Mouse (Mus musculus): Measurements from ENCODE around the gene Taf6.
A peak's percentile ranks its signal among the peaks of the same experiment; 100 is the strongest.
"Not testable (repeated sequence)": the region's sequence is repeated elsewhere in the genome, so short reads cannot be mapped to it uniquely, and the experiment has no call there.

The Taf6 gene

GRCm38 (mm10) chr5:138186950-138187638 lies at the start of gene Taf6, which contains the start of gene Cnpy4:
Gene Taf6, minus strand, starts transcription at chr5:138187451.
Gene Cnpy4, plus strand, starts transcription at chr5:138187485.
- peak; percentile 88 for DNase-seq

GRCm38 (mm10) chr5:138234224-138234623 lies 47.0 kb upstream of the Taf6 start:
- no peak for DNase-seq

DNA sequence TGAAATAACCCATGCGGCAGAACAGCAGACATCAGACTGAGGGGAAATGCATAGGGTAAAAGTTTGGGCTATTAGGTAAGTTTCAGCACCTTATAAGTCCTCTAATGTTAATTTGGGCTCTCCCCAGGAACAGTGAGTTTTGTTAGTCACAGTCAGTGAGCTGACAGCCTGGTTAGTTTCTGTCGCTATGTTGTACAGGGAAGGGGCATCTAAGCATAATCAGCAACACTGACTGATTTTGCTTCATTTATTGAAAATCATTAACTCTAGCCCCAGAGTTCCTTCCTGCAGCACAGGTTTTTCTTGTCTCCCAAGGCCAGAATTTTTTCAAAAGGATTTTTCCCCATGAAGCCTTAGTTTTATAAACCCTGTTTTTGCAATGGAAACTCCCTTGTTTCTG lies 46.5 kb upstream of the Taf6 start:
- no peak for DNase-seq

DNA sequence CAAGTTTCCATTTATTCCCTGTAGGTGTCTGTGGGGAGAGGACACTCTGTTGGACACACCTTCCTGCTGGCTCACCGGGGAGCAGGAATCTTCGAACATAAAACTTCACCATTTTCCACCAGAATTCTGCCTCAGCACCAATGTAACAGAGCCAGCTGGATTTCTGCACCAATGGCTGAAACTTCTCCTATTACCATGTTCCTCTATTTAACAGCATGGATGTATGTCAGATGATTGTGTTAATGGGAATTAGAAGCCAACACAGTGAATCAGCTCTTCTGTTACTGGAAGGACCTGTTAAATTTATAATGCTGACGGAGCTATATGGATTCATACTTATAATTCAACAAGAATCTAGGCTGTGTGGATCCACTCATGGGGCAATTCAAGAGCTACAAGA lies 42.3 kb upstream of the Taf6 start:
- no peak for DNase-seq

GRCm38 (mm10) chr5:138228026-138228425 lies 40.8 kb upstream of the Taf6 start:
- no peak for DNase-seq

DNA sequence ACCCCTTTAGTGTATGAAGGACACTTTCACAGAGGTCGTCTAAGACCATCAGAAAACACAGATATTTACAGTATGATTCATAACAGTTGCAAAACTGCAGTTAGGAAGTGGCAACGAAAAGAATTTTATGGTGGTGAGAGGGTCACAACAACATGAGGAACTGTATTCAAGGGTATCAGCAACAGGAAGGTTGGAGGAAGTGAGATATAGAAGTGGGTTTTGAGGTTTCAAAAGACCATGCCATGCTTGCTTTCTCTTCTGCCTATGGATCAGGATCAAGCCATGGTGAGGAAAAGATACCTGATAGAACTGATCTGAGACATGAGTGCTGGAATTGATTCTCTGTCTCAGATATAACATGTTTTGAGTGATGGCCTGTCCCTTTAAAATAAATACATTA lies 40.1 kb upstream of the Taf6 start:
- no peak for DNase-seq

- no peak for DNase-seq
Measured at GRCm38 (mm10) chr5:138226491-138226890, 39.2 kb upstream of the Taf6 start.

DNA sequence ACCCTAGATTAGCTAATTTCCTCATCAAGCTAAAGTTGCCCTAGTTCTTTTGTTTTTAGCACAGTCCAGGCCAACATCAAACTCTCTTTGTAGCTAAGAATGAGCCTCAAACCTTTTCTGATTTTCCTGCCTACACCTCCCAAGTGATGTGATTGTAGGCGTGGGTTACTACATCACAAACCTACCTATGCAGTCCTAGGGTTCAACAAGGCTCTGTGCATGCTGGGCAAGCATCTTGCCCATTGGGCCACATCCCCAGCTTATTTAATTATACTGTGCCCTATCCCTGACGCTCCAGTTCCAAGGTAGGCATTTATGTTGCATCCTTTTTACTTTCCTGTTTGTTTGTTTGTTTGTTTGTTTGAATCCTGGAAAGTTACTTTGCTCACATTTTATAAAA lies 38.4 kb upstream of the Taf6 start, which contains the start of gene Nxpe5:
TSS of gene Nxpe5 (plus strand) at position 199 of the 400 bp plus-strand sequence.
- no peak for DNase-seq

- no peak for DNase-seq
Measured at GRCm38 (mm10) chr5:138223287-138223686, 36.0 kb upstream of the Taf6 start.

- peak; percentile 44 for DNase-seq
Measured at GRCm38 (mm10) chr5:138222111-138222510, 34.9 kb upstream of the Taf6 start.

DNA sequence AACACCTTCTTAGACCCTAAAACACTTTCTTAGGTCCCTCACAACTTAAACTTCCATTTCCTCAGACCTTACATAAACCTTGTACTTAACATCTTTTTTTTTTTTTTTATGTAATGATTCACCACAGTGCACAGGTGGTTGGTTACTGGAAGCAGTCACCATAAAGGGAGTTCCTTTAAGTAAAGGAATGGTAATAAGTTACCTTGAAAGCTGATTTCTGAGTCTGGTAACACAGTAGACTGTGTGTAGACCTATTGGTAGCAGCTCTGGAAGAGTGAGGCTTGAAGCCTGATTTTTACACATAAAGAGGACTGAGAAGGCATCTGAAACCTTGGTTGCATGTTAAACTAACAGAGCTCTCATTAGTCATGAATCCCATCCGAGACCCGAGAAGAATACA lies 32.6 kb upstream of the Taf6 start:
- no peak for DNase-seq

GRCm38 (mm10) chr5:138216632-138217031 lies 29.4 kb upstream of the Taf6 start:
- not testable (repeated sequence) for DNase-seq

DNA sequence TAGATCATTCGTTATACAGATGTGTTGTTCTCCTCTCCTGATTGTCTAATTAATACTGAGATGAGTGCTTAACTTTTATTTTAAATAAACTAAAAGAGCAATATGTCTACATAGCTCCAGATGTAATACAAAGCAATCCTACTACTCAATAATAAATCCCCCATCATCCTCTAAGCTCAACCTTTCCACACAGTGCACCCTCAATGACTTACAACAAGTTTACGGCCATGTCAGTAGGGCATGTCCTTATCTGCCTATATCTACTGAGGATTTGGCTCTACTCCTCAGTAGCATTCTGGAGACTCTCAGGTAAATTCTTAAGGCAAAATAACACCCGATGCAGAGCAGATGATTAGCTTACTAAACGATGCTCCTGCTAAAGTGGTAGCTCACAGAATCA lies 20.6 kb upstream of the Taf6 start:
- no peak for DNase-seq

- DNase-seq = no peak
Measured at GRCm38 (mm10) chr5:138207253-138207652, 20.0 kb upstream of the Taf6 start.

- no peak for DNase-seq
Measured at GRCm38 (mm10) chr5:138202086-138202485, 14.8 kb upstream of the Taf6 start.

DNA sequence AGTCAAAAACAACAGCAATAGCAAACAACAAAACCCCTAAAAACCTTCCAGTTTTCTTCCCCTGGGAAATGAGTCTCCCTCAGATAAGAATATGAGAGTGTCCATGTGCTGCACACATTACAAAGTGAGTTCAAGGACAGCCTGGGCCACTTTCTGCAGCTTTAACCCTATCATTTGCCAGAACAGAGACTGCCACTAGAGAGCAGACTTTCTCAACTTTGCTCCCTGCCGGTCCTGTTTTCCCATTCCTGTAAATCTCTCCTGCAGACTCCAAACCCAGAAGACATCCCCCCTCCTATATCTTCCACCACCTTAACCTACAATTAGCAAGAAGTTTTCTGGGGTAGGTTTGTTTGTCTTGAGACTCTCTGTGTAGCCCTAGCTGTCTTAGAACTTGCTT lies 12.3 kb upstream of the Taf6 start:
- no peak for DNase-seq

- DNase-seq = no peak
Measured at GRCm38 (mm10) chr5:138195463-138195862, 8.2 kb upstream of the Taf6 start.

DNA sequence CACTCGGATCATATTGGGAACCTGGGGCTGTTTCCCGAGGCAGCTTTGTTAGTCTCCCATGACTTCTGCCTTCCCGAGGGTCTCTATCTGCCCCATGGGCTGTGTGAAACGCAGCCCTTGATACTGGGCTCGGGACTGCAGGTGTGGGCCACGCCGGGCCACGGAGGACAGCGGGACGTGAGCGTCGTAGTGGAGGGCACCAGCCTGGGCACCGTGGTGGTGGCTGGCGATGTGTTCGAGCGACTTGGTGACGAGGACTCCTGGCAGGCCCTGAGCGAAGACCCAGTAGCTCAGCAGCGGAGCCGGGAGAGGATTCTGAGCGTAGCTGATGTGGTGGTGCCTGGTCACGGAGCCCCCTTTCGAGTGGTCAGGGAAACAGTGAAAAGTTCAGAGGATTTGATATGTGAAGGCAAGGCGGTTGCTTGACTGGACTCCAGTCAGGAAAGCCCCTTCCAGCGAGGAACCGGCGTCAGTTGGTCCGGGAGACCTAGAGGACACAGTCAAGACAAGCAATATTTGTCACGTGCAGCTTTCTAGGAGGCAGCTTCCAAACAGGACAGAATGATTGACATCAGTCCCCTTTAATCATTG lies 7.6 kb upstream of the Taf6 start:
- peak; percentile 66 for DNase-seq

DNA sequence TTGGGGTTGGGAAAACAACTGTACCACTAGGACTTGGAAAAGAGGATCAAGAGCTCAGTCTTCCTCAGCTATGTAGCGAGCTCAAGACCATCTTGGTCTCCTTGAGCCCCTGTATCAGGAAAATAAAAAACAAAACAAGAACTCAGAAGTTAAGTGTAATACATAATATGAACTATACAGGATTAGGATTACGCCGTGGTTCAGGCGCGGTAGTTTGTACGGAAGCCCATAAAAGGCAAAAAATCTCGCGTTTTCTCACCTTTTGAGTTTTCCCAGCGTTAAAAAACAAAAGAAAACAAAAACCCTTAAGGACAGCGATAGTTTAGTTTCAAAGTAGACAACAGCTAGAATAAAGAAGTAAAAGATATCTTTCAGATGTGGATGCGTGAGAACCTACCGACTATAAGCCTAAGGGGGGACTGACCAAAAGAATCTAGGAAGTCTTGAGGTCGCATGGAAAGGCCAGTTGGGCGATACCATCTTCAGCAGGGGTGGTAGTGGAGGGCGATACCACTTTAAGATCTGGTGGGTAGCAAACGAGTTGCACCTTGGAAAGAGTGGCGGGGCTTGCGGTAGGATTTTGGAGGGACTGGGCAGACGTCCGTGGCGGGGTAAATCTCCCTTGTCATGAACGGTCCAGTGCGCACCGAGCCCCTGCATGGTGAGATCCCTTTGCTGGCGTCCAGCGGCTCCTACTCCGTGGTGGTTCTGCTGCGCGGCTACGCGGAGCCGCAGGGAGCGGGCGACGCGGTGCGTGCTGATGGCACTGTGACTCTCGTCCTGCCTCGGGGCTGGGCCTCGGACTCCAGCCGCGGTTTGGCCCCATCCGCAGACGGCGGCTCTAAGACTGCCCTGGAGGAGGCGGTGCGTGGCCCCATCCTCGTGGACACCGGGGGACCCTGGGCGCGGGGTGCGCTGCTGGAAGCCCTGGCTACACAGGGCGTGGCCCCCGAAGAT lies 6.8 kb upstream of the Taf6 start, which contains the start of gene Mblac1:
TSS of gene Mblac1 (plus strand) at position 544 of the 957 bp plus-strand sequence.
- DNase-seq = peak; percentile 88

GRCm38 (mm10) chr5:138187661-138188306 lies 533 bp upstream of the Taf6 start:
- DNase-seq = peak; percentile 85

GRCm38 (mm10) chr5:138173217-138173616 lies 14.0 kb downstream of the Taf6 start:
- no peak for DNase-seq

DNA sequence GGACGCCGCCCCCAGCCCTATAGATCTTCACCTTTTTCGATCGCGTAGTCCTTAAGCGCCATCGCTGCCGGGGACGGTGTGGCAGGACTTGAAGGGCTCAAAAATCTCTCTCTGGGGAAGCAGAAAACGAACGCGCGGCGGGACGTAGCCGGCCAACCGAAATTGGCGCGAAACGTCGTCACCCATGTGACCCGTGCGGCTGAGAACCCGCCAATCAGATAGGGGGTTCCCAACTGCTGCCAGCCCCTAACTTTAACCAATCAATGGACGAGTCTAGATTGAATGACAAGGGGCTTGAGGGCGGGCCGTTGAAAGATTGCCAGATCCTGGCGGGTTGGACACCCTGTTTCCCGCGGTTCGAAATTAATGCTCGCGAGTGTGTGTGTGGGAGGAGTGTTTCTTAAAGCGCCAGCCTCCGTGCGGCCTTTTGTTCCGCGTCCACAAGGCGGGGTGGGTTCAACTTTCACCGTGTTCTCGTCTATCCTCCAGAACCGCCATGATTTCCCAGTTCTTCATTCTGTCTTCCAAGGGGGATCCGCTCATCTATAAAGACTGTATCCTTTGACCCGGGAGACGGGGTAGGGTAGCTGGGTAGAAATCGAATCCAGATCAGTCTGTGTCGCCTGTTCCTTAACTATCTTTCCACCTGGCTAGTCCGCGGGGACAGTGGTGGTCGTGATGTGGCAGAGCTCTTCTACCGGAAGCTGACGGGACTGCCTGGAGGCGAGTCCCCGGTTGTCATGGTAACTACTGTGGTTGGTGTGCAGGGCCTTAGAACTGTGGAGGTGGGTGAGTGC lies 15.4 kb downstream of the Taf6 start, which contains the start of the genes Ap4m1 and Mcm7:
TSS of gene Ap4m1 (plus strand) at position 308 of the 797 bp plus-strand sequence.
TSS of gene Mcm7 (minus strand) at position 728 of the 797 bp plus-strand sequence.
- DNase-seq = peak; percentile 99

All from cerebellum, adult 9-11 months (tissue).